Mouse (Mus musculus): ENCODE measurements around the gene Cmtm4. TPM values are rescaled to one million over a fixed set of nuclear protein-coding genes. Genes with fewer than 3 reads are reported as not detected.

Cmtm4 gene
- polyA plus RNA-seq, 1 experiment from 2014 or later, result 2.7 TPM

GRCm38 (mm10) chr8:104383977-104384376, 11.6 kb downstream of the Cmtm4 start:
- Histone ChIP-seq H3K9ac (no peak overlapping the region), H3K9me3 (no peaks in the 10 kb centered on the region), H3K4me3 (no peak overlapping the region), H3K4me2 (no peak overlapping the region), H3K36me3 (no peaks in the 10 kb centered on the region), H3K27ac (replicated peaks) (no peak overlapping the region), H3K27me3 (no peaks in the 10 kb centered on the region), H3K4me1 (replicated peaks) (peaks cover 41% of the 10 kb centered on the region)
- 71% methylated on average over 3 of the region's 3 CpGs for WGBS
- ATAC-seq (ENCODE audit: low FRiP score, low read depth), result no peak

GRCm38 (mm10) chr8:104383296-104383695, 12.3 kb downstream of the Cmtm4 start:
- H3K4me1 ChIP-seq (replicated peaks), result peaks cover 41% of the 10 kb centered on the region
- no peak for ATAC-seq (ENCODE audit: low FRiP score, low read depth)
- no peak overlapping the region for H3K4me2 ChIP-seq
- H3K4me3 ChIP-seq, result no peak overlapping the region
- no peaks in the 10 kb centered on the region for H3K9me3 ChIP-seq
- no peak overlapping the region for H3K27ac ChIP-seq (replicated peaks)
- H3K36me3 ChIP-seq, result no peaks in the 10 kb centered on the region
- WGBS, result 80% methylated on average over 2 of the region's 2 CpGs
- H3K9ac ChIP-seq, result no peak overlapping the region
- no peaks in the 10 kb centered on the region for H3K27me3 ChIP-seq

- 70% methylated on average over 5 of the region's 5 CpGs for WGBS
- Histone ChIP-seq H3K4me1 (replicated peaks) (peaks cover 33% of the 10 kb centered on the region), H3K27ac (replicated peaks) (no peak overlapping the region), H3K4me3 (no peak overlapping the region), H3K27me3 (no peaks in the 10 kb centered on the region), H3K36me3 (no peaks in the 10 kb centered on the region), H3K9ac (no peak overlapping the region), H3K4me2 (no peak overlapping the region), H3K9me3 (no peaks in the 10 kb centered on the region)
- no peak for ATAC-seq (ENCODE audit: low FRiP score, low read depth)
Measured at GRCm38 (mm10) chr8:104380961-104381411, 14.6 kb downstream of the Cmtm4 start.

GRCm38 (mm10) chr8:104380269-104380668, 15.3 kb downstream of the Cmtm4 start:
- H3K4me3 ChIP-seq, result no peak overlapping the region
- H3K27ac ChIP-seq (replicated peaks), result no peak overlapping the region
- peaks cover 33% of the 10 kb centered on the region for H3K4me1 ChIP-seq (replicated peaks)
- no peak overlapping the region for H3K9ac ChIP-seq
- H3K4me2 ChIP-seq, result no peak overlapping the region
- 90% methylated on average over 7 of the region's 7 CpGs for WGBS
- H3K9me3 ChIP-seq, result no peaks in the 10 kb centered on the region
- no peaks in the 10 kb centered on the region for H3K36me3 ChIP-seq
- H3K27me3 ChIP-seq, result no peaks in the 10 kb centered on the region
- no peak for ATAC-seq (ENCODE audit: low FRiP score, low read depth)

- H3K27me3 ChIP-seq, result no peaks in the 10 kb centered on the region
- no peak overlapping the region for H3K4me3 ChIP-seq
- no peak for ATAC-seq (ENCODE audit: low FRiP score, low read depth)
- no peak overlapping the region for H3K27ac ChIP-seq (replicated peaks)
- no peak overlapping the region for H3K9ac ChIP-seq
- WGBS, result 35% methylated on average over 10 of the region's 10 CpGs
- no peaks in the 10 kb centered on the region for H3K9me3 ChIP-seq
- H3K4me1 ChIP-seq (replicated peaks), result peaks cover 39% of the 10 kb centered on the region
- H3K4me2 ChIP-seq, result no peak overlapping the region
- H3K36me3 ChIP-seq, result no peaks in the 10 kb centered on the region
Measured at GRCm38 (mm10) chr8:104379301-104379836, 16.2 kb downstream of the Cmtm4 start.

- H3K9me3 ChIP-seq, result no peaks in the 10 kb centered on the region
- no peaks in the 10 kb centered on the region for H3K27me3 ChIP-seq
- H3K36me3 ChIP-seq, result no peaks in the 10 kb centered on the region
- H3K9ac ChIP-seq, result no peak overlapping the region
- H3K4me1 ChIP-seq (replicated peaks), result peaks cover 31% of the 10 kb centered on the region
- 32% methylated on average over 11 of the region's 11 CpGs for WGBS
- no peak overlapping the region for H3K4me3 ChIP-seq
- no peak overlapping the region for H3K27ac ChIP-seq (replicated peaks)
- ATAC-seq (ENCODE audit: low FRiP score, low read depth), result no peak
- no peak overlapping the region for H3K4me2 ChIP-seq
Measured at GRCm38 (mm10) chr8:104376669-104377068, 18.9 kb downstream of the Cmtm4 start.

- no peak for ATAC-seq (ENCODE audit: low FRiP score, low read depth)
- 40% methylated on average over 5 of the region's 5 CpGs for WGBS
- H3K9me3 ChIP-seq, result no peaks in the 10 kb centered on the region
- H3K4me3 ChIP-seq, result no peak overlapping the region
- no peak overlapping the region for H3K9ac ChIP-seq
- H3K36me3 ChIP-seq, result no peaks in the 10 kb centered on the region
- H3K27ac ChIP-seq (replicated peaks), result no peak overlapping the region
- H3K4me1 ChIP-seq (replicated peaks), result peaks cover 31% of the 10 kb centered on the region
- no peaks in the 10 kb centered on the region for H3K27me3 ChIP-seq
- H3K4me2 ChIP-seq, result no peak overlapping the region
Measured at GRCm38 (mm10) chr8:104375959-104376358, 19.6 kb downstream of the Cmtm4 start.

- Histone ChIP-seq H3K4me3 (no peak overlapping the region), H3K9me3 (no peaks in the 10 kb centered on the region), H3K9ac (no peak overlapping the region), H3K27ac (replicated peaks) (peak overlapping the region; percentile 27; the same call in 1 of the 2 replicates), H3K4me1 (replicated peaks) (peaks cover 32% of the 10 kb centered on the region), H3K27me3 (no peaks in the 10 kb centered on the region), H3K36me3 (no peaks in the 10 kb centered on the region), H3K4me2 (no peak overlapping the region)
- no peak for ATAC-seq (ENCODE audit: low FRiP score, low read depth)
- 35% methylated on average over 14 of the region's 14 CpGs for WGBS
Measured at GRCm38 (mm10) chr8:104374864-104375846, 20.5 kb downstream of the Cmtm4 start.

GRCm38 (mm10) chr8:104374269-104374668, 21.3 kb downstream of the Cmtm4 start:
- Histone ChIP-seq H3K27ac (replicated peaks) (no peak overlapping the region), H3K36me3 (no peaks in the 10 kb centered on the region), H3K4me2 (no peak overlapping the region), H3K9me3 (no peaks in the 10 kb centered on the region), H3K4me1 (replicated peaks) (peaks cover 35% of the 10 kb centered on the region), H3K4me3 (no peak overlapping the region), H3K9ac (no peak overlapping the region), H3K27me3 (no peaks in the 10 kb centered on the region)
- ATAC-seq (ENCODE audit: low FRiP score, low read depth), result no peak
- 44% methylated on average over 11 of the region's 11 CpGs for WGBS

- no peaks in the 10 kb centered on the region for H3K9me3 ChIP-seq
- no peak overlapping the region for H3K27ac ChIP-seq (replicated peaks)
- H3K9ac ChIP-seq, result no peak overlapping the region
- no peaks in the 10 kb centered on the region for H3K27me3 ChIP-seq
- 70% methylated on average over 11 of the region's 11 CpGs for WGBS
- no peak overlapping the region for H3K4me3 ChIP-seq
- no peak for ATAC-seq (ENCODE audit: low FRiP score, low read depth)
- no peak overlapping the region for H3K4me2 ChIP-seq
- peaks cover 38% of the 10 kb centered on the region for H3K4me1 ChIP-seq (replicated peaks)
- H3K36me3 ChIP-seq, result no peaks in the 10 kb centered on the region
Measured at GRCm38 (mm10) chr8:104373779-104374178, 21.8 kb downstream of the Cmtm4 start.

- Histone ChIP-seq H3K9ac (no peak overlapping the region), H3K4me2 (no peak overlapping the region), H3K9me3 (no peaks in the 10 kb centered on the region), H3K4me1 (replicated peaks) (peaks cover 54% of the 10 kb centered on the region), H3K4me3 (no peak overlapping the region), H3K27me3 (no peaks in the 10 kb centered on the region), H3K27ac (replicated peaks) (no peak overlapping the region), H3K36me3 (no peaks in the 10 kb centered on the region)
- ATAC-seq (ENCODE audit: low FRiP score, low read depth), result no peak
- 88% methylated on average over 6 of the region's 6 CpGs for WGBS
Measured at GRCm38 (mm10) chr8:104371121-104371520, 24.5 kb downstream of the Cmtm4 start.

GRCm38 (mm10) chr8:104370071-104370470, 25.5 kb downstream of the Cmtm4 start:
- H3K4me2 ChIP-seq, result no peak overlapping the region
- no peaks in the 10 kb centered on the region for H3K9me3 ChIP-seq
- H3K9ac ChIP-seq, result no peak overlapping the region
- H3K4me1 ChIP-seq (replicated peaks), result peaks cover 44% of the 10 kb centered on the region
- H3K27ac ChIP-seq (replicated peaks), result 0 out of 2 replicates have a peak overlapping the region, but pooled peaks have one; percentile 14
- H3K36me3 ChIP-seq, result no peaks in the 10 kb centered on the region
- ATAC-seq (ENCODE audit: low FRiP score, low read depth), result no peak
- H3K4me3 ChIP-seq, result no peak overlapping the region
- WGBS, result 51% methylated on average over 6 of the region's 6 CpGs
- H3K27me3 ChIP-seq, result no peaks in the 10 kb centered on the region
